Mouse (Mus musculus): ENCODE data around the gene Ppp3cb.

DNA sequence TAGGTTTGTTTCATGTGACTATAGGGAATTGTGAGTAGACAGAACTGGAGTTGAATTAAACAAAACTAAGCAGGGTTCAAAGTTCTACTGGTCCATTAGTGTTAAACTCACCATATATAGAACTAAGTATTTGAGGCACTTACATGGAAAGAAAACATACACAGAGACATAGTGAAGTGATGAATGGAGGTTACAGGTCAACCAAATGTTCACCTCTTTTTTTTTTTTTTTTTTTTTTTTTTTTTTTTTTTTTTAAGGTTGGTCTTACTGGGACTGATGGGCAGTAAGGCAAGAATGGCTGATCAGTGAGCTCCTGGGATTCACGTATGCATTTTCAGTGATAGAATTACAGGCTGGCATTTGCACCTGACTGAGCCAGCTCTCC is 66.2 kb downstream of the Ppp3cb start:
- TF ChIP-seq CTCF (IDR thresholded peaks at IDR 0.05; ENCODE audit: borderline replicate concordance, insufficient read depth, low read length) (no peak), POLR2A (IDR thresholded peaks at IDR 0.05; ENCODE audit: low read depth, low read length) (no peak)

Data from embryonic fibroblast, embryonic 13.5 days (primary cell).